Mouse (Mus musculus): ENCODE results near the gene Ammecr1. TPM values are rescaled to one million over a fixed set of nuclear protein-coding genes. Genes with fewer than 3 reads are reported as not detected.

The Ammecr1 gene
- total RNA-seq, 2 experiments from 2014 or later, result 17.8 to 18.1 TPM

DNA sequence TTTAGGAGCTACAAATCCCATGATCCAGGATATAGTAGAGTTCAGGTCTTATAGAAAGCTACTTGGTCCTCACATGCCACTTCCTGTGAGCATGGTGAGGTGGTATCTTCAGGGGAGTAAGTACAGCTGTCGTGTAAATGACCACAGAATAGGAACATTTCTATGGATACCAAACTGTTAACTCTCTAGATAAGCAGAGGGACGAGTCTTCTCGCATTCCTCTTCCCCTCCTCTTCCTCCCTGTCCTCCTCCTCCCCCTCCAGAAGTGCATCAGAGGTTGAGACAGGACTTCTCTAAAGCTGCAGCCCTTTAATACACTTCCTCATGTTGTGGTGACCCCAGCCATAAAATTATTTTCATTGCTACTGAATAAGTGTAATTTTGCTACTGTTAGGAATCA is 49.1 kb downstream of the Ammecr1 start:
- no peak for DNase-seq (ENCODE audit: low spot score in 2 of 2)

GRCm38 (mm10) chrX:142916719-142917118 is 49.8 kb downstream of the Ammecr1 start:
- no peak for DNase-seq (ENCODE audit: low spot score in 2 of 2)

DNA sequence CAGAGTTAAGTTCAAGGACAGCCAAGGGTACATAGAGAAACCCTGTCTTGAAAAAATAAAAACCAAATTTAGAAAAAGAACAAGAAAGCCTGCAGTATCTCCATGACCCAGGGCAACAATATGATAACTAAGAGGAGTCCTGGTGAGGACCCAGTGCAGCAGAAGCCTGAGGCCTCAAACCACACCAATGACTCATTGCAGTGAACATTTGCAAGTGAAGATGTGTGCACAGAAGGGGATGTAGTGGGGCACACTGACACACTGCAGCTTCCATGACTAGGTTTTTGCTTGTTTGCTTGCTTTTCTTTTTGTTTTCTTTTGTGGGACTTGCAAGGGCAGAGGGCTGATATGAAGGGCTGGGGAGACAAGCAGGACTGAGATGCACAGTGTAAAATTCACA is 52.3 kb downstream of the Ammecr1 start:
- DNase-seq (ENCODE audit: low spot score in 2 of 2), result no peak

DNA sequence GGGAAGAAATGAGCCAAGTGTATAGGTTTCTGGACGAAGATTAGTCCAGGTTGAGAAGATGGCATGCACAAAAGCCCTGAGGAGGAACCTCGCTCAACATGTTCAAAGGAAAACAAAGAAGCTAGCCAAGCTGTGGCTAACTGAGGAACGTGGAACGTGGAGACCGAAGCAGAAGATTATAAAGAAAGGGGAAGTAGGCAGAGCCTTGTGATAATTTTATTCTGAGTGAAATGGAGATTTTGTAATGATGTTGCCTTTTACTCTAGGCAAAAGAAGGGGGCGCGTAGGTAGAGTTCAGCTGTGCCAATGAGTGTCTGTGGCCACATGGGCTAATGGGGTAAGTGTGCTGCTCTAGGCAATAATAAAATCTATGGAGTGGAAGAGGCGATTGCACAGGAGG is 62.7 kb downstream of the Ammecr1 start:
- DNase-seq (ENCODE audit: low spot score in 2 of 2), result no peak

DNA sequence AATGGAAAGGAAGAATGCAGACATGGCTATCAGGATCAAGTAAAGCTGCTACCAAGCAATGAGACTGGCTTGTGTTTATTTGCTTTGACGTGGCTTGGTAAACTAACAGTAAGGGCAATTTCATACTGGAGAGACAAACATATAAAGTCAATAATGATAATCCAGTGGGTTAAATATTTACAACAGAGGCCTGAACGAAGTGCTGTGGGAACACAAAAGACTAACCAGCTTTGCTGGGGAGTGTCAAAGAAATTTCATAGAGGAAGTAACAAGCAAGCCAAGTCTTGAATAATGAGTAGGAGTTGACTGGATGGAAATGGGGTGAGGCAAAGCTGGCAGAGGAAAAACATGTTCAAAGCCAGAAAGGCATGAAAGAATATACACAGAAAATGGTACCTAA is 63.9 kb downstream of the Ammecr1 start:
- no peak for DNase-seq (ENCODE audit: low spot score in 2 of 2)

DNA sequence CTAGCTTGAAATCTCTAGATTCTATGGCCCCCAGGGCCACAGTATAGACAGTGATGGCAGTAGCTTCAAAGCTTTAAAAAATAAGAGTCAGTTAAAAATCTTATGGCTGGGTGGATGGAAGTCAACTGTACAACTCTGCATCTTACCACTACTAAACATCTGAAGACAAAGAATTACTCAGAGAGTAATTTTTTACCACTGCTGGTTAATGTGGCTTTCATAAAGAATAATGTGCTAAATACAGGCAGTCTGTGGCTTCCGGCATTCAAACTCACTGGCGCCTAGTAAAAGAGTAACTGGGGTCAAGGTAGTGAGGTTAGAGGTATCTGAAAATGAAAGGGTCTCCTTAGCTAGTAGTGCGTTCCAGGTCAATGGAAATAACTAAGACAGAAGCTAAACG is 64.6 kb downstream of the Ammecr1 start:
- DNase-seq (ENCODE audit: low spot score in 2 of 2), result no peak

DNA sequence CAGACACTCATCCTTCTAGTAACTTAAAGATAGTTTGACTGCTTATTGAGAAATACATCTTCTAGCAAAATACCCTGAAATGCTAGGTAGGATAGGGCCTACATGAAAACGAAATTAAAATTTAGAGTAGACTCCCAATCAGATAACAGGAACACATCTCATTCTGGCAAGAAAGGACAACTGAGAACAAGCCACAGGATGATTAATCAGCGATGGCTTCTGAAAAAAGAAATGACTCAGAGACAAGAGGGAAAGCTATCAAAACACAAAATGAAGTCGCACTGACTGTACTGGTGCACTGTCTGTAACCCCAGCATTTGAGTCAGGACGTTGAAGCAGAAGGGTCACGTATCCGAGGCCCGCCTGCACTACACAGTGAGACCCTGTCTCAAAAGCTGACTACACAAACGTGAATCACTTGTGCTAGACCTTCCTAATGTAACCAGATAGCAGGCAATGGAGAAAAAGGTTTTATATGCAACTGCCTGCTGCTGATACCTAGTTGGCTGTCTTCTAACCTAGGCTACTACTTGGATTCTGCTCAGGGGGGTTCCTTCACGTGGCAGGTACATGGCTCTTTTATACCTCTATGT is 68.1 kb downstream of the Ammecr1 start:
- DNase-seq (ENCODE audit: low spot score in 2 of 2), result no peak

- no peak for DNase-seq (ENCODE audit: low spot score in 2 of 2)
Observed at GRCm38 (mm10) chrX:142897477-142898000, 69.0 kb downstream of the Ammecr1 start.

DNA sequence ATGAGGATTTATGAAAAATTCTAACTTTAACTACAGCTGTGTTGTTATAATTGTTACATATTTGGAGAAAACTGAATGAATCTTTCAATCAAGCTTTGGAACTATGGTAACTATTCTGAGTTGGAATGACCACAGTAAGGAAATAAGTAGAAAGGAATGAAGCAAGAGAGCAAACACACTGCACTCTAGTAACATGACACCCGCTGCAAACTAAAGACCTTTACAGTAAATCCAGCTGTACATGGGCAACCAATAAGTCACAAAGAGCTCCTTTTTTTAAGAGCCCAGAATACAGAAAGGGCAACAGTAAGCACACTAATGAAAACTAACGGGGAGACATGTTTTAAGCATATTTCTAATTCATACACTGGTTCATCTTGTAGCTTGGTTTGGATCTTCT is 71.2 kb downstream of the Ammecr1 start:
- DNase-seq (ENCODE audit: low spot score in 2 of 2), result no peak

- DNase-seq (ENCODE audit: low spot score in 2 of 2), result no peak
Observed at GRCm38 (mm10) chrX:142885962-142886361, 80.6 kb downstream of the Ammecr1 start.

DNA sequence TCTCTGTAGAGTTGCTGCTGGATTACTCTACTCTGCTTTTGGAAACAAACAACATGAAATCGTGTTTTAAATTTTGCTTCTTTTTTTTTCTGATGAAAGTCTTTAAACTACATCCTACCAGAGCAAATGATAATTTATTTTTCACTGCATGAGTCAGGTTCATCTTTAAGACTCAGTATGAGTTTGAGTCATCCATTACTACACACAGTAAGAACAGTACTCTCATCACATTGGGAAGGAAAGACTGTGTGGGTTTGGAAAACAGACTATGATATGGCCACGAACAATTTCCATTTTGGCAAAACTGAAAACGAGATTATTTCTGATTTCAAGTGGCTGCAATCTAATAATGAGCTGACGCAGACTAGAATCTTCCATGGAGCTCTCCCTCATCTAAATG is 82.9 kb downstream of the Ammecr1 start:
- DNase-seq (ENCODE audit: low spot score in 2 of 2), result no peak

GRCm38 (mm10) chrX:142882255-142882654 is 84.3 kb downstream of the Ammecr1 start:
- DNase-seq (ENCODE audit: low spot score in 2 of 2), result no peak

- DNase-seq (ENCODE audit: low spot score in 2 of 2), result no peak
Observed at GRCm38 (mm10) chrX:142869844-142870243, 96.7 kb downstream of the Ammecr1 start.

GRCm38 (mm10) chrX:142848032-142848431 is 118.5 kb downstream of the Ammecr1 start:
- DNase-seq (ENCODE audit: low spot score in 2 of 2), result no peak

DNA sequence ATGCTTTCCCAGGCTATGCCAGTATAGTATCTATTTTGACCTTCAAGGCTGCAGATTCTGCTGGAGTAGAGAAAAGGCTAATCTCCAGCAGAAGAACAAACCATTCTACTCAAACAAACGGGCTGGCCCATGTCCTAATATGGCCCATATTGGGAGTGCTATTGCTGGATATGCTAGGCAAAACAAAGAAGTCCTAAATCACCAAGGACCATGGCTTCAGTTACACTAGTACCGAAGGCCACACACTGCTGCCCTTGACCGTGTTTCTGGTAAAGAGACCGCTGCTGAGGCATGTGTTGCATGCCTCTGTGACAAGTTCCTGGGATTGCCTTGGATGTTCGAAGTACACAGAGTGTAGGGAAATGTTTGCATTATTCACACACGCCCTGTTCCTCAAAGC is 120.3 kb downstream of the Ammecr1 start:
- no peak for DNase-seq (ENCODE audit: low spot score in 2 of 2)

GRCm38 (mm10) chrX:142841916-142842315 is 124.6 kb downstream of the Ammecr1 start:
- no peak for DNase-seq (ENCODE audit: low spot score in 2 of 2)

- no peak for DNase-seq (ENCODE audit: low spot score in 2 of 2)
Observed at GRCm38 (mm10) chrX:142839411-142839810, 127.1 kb downstream of the Ammecr1 start.

DNA sequence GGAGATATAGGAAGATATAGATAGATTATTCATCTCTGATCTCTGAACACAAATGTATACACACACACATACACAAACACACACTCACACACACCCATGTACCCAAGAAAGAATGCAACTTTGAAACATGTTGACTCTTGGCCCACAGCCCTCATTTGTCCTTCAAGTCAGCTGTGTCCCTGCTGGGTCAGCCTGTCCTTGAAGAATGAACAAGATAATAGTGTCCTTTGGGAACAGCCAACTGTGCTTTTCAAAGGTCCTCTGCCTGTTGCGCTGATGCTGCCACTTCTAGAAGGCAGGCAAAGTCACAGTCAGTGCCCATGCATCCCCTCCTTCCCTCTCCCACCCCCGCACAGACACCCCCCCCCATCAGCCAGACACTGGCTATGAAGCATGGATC is 127.7 kb downstream of the Ammecr1 start:
- no peak for DNase-seq (ENCODE audit: low spot score in 2 of 2)

GRCm38 (mm10) chrX:142837316-142837715 is 129.2 kb downstream of the Ammecr1 start:
- no peak for DNase-seq (ENCODE audit: low spot score in 2 of 2)

DNA sequence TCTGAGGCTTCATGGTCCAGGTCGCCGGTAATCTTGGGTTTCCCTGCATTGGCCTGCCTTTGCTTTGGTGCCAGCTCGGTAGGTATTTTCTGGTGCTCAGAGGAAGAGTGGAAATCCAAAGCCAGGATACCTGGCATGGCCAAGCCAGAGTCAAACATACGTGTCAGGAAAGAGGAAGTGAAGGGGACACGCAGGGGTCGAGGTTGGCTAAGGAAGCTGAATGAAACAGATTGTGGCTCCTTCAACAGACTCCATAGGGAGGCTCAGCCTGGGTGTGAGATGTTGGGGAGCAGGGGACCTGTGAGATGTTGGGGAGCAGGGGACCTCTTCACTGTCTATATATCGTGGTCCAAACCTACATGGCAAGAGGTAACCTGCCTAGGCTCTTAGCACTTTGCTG is 130.1 kb downstream of the Ammecr1 start:
- DNase-seq (ENCODE audit: low spot score in 2 of 2), result no peak

GRCm38 (mm10) chrX:142834807-142835206 is 131.7 kb downstream of the Ammecr1 start:
- no peak for DNase-seq (ENCODE audit: low spot score in 2 of 2)

GRCm38 (mm10) chrX:142833164-142833796 is 133.2 kb downstream of the Ammecr1 start:
- no peak for DNase-seq (ENCODE audit: low spot score in 2 of 2)

GRCm38 (mm10) chrX:142832221-142832620 is 134.3 kb downstream of the Ammecr1 start:
- DNase-seq (ENCODE audit: low spot score in 2 of 2), result no peak

All from adrenal gland, postnatal 4 days (tissue).